Mouse (Mus musculus) mouse embryonic stem cell (cell line): Measurements from ENCODE around the gene Tnrc6c.

ENCODE experiments used
- in situ Hi-C, 2 experiments: fragments of 300-500 bp; cut with MboI; formaldehyde crosslinking; loops; 1 replicate in 1 of 2; 3 replicates in 1 of 2; pipeline ENCODE4 v1.14.3; 2019 to 2020; ENCODE audit warnings: low sequenced_read_pairs in 2 of 2, low pct_unique_long_range_greater_than_20kb in 1 of 2, mixed read lengths in 1 of 2; ENCODE audit not compliant: unreplicated experiment in 1 of 2

The Tnrc6c gene

DNA sequence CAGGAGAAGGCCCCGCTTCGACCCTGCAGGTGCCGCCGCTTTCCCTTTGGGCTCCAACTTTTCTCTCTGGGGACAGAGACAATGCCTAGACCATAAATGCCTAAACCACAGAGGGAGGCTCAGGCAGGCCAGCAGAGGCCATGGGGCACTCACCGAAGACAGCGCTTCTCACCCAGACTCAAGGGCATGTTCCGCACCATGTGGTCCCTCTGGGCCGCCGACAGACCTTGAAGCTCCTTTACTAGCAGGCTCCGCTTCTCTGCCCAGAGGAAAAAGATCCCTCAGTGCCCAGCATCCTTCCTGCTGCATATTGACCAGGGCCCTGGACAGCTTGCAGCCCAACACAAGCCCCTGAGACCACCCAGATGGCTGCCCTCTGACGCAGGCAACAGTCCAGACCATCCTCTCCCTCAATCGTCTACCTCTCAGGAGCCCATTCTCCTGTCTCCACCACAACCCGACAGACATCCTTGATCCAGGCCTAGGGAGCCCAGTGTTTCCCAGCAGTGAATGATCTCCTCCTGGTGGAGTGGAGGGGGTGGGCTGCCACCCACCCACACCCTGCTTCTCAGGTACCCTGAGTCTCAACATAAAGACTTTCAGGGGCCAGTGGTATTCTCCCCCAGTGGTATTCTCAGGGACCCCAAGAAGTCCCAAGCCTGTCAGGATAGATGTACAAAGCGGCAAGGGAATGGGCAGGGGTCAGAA is 122.2 kb downstream of the Tnrc6c start:
- in situ Hi-C loops = loop anchor here in 1 of 2 experiments (25.0 kb wide), 1 partner anchor 389 kb away; no protein-coding TSS in a partner anchor

- in situ Hi-C loops = loop anchor here in 1 of 2 experiments (25.0 kb wide), 1 partner anchor 390 kb away; no protein-coding TSS in a partner anchor
Measured at GRCm38 (mm10) chr11:117777111-117777510, 123.0 kb downstream of the Tnrc6c start.

DNA sequence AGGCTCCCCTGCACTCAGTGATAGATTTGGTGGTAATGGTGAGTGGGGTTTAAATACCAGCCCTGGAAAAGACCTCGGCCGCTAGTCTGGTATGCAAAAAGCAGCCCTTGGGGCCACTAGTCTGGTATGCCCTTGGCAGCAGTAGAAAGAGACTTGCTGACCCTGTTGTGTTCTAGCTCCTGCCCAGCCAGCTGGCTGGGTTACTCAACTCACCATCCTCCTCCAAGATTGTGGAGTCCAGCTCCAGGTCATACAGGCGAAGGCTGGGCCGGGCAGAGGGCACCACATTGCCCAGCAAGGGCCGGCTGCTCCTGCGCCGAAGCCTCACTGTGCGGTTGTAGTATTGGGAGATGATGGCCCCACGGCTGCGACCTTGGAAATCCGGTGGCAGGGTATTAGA is 123.9 kb downstream of the Tnrc6c start:
- in situ Hi-C loops = loop anchor here in 1 of 2 experiments (25.0 kb wide), 1 partner anchor 391 kb away; no protein-coding TSS in a partner anchor

DNA sequence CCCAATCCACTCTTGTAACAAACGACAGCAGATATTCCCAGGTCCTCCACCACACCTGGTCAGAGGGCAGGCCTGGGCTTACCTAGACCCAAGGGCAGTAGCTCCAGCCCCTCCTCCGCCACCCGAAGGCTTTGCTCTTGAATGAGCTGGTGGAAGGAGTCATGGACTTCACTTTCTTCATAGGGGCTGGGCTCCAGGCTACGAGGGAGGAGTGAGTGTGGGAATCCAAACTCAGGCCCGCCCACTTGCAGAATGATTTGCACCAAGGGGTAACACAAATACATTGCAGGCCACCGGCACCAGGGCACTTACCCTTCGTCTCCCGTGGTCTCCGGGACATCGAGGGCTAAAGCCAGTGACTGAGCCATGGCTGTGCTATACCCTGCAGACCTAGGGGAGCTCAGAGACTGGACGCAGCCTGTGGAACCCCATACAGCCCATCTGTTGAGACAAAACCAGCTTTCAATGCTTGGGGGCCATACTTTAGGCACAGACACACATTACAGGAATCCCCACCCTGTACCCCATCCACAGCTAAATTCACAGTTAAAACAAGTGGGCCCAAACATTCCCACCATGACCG is 124.9 kb downstream of the Tnrc6c start:
- in situ Hi-C loops = loop anchor here in 1 of 2 experiments (25.0 kb wide), 1 partner anchor 392 kb away; no protein-coding TSS in a partner anchor

DNA sequence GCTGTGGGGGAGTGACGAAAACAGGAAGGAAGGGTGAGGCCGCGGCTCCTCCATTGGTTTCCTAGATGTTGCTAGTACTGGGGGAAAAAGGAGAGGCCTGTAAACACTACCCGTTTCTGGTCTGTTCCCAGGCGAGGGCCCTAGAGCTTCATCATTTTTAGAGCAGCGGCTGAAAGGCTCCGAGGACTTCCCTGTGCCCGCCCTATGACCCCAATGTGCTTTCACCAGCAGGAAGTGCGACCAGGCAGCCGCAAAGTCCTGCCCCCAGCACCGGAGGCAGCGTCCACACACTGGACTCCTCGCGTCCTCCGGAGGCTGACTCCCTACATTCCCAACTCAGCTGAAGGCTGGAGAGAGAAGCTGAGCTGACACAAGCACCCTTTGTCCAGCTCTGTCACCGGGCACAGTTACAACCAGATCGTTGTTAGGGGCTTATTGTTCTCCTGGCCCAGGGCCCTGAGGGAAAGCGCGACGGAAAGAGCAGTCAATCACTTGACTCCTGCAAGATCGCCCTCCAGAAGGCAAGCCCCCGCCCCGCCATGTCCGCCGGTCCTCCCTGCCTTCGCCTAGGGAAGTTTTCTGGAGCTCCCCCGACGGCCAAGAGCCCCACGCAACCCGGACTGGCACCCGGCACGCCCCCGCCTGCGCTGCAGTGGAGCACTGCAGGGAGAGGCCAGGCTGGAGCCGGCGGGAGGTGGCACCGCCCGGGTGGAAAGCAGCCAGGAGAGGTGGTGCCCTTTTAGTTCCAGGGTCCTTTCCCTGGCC is 125.5 kb downstream of the Tnrc6c start:
- in situ Hi-C loops = loop anchor here in 1 of 2 experiments (25.0 kb wide), 1 partner anchor 392 kb away; no protein-coding TSS in a partner anchor

DNA sequence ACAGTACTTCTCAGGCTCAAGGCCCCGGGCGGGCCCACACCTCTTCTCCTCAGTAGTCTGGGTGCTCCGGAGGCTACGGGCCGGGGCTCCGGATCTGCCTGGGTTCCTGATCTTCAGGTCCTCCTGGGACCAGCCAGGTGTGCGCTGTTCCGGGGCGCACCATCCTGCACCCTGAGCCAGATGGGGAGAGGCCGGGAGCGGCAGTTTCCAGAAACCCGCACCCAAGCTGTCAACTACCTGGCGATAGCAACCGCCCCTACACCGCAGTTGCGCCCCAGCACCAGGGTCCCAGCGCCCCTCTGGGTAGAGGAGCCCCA is 126.1 kb downstream of the Tnrc6c start:
- in situ Hi-C loops = loop anchor here in 1 of 2 experiments (25.0 kb wide), 1 partner anchor 393 kb away; no protein-coding TSS in a partner anchor

GRCm38 (mm10) chr11:117780582-117781111 is 126.6 kb downstream of the Tnrc6c start:
- in situ Hi-C loops = loop anchor here in 1 of 2 experiments (25.0 kb wide), 1 partner anchor 393 kb away; no protein-coding TSS in a partner anchor

GRCm38 (mm10) chr11:117781199-117781821 is 127.2 kb downstream of the Tnrc6c start:
- in situ Hi-C loops = loop anchor here in 1 of 2 experiments (25.0 kb wide), 1 partner anchor 394 kb away; no protein-coding TSS in a partner anchor

- in situ Hi-C loops = loop anchor here in 1 of 2 experiments (25.0 kb wide), 1 partner anchor 395 kb away; no protein-coding TSS in a partner anchor
Measured at GRCm38 (mm10) chr11:117781993-117782704, 128.1 kb downstream of the Tnrc6c start, which contains the start of the genes Tmc8 and Tmc6. Gene Tmc8, plus strand, starts transcription at chr11:117782076. Gene Tmc6, minus strand, starts transcription at chr11:117782198.

DNA sequence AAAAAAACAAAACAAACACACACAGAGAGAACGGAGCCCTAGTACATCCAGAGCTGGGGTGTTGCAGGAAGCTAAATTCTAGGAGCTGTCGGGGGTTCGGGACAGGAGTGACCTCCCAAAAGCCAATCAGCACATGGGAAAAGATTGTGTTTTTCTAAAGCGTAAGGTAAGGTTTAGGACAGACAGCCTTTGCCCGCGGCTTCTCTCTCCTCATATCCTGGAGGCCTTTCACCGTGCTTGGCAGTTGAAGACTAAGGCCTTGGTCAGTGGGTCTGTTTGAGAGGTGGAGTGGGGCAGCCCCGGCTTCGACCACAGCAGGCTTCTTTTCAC is 128.6 kb downstream of the Tnrc6c start:
- in situ Hi-C loops = loop anchor here in 1 of 2 experiments (25.0 kb wide), 1 partner anchor 395 kb away; no protein-coding TSS in a partner anchor

DNA sequence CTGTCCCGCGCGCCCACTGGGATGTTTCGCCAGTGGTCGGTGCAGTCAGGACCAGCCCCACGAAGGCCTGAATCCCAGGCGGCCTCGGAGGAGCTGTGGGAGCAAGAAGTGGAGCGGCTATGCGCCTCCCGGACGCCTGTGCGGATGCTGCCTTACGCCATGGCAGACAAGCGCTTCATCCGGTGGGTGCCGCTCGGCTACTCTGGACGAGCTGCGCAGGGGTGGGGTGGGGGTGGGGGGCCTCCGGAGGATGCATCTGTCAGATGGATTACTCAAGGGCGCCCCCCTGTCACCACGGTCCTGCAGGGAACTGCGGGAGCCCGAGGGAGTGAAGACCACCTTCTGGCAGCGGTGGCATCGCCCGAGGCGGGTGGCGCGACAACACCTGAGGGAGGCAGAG is 129.0 kb downstream of the Tnrc6c start:
- in situ Hi-C loops = loop anchor here in 1 of 2 experiments (25.0 kb wide), 1 partner anchor 396 kb away; no protein-coding TSS in a partner anchor

DNA sequence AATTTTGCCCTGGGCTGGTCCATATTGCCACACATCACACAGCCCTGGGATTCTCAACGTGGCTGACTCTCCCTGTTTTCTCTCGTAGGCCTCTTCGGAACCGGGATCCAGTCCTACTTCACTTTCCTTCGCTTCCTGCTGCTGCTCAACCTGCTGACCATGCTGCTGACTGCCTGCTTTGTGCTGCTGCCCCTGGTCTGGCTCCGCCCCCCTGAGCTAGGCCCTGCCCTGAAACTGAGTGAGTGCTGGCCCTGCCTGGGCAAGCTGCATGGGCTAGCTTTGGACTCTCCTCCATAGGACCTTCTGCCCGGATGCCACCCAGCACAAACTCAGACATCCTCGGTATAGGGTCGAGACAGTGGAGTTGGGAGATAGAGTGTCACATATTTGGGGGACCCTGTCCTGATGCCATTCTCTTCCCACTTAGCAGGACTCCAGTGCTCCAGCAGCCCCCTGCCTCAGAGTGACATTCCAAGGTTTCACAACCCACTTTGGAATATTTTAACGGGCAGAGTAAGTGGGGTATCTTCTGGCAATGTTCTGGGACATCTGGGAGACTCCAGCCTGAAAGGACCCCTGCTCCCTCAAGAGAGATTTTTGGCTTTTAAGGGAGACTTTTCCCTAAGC is 129.7 kb downstream of the Tnrc6c start:
- in situ Hi-C loops = loop anchor here in 1 of 2 experiments (25.0 kb wide), 1 partner anchor 396 kb away; no protein-coding TSS in a partner anchor

GRCm38 (mm10) chr11:117786294-117786693 is 132.2 kb downstream of the Tnrc6c start:
- in situ Hi-C loops = loop anchor here in 1 of 2 experiments (25.0 kb wide), 1 partner anchor 399 kb away; no protein-coding TSS in a partner anchor

- in situ Hi-C loops = loop anchor here in 1 of 2 experiments (25.0 kb wide), 1 partner anchor 401 kb away; no protein-coding TSS in a partner anchor
Measured at GRCm38 (mm10) chr11:117788481-117788880, 134.4 kb downstream of the Tnrc6c start.

DNA sequence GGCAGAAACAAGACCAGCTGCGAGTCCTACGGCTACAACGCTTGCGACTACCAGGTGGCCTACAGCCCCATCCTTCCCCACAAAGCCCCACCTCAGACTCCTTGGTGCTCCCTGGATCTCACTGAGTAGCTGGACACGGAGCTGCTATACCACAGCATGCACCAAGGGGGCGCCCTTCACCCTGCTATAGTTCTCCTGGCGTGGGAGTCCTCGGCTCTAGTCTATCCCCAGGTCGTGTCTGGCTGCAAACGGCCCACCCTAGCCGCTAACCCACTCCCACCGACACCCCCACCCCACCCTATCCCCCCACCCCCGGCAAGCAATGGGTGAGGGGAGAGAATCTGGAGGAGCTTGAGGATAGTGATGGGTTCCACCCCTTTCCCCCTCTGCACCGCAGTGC is 136.2 kb downstream of the Tnrc6c start:
- in situ Hi-C loops = loop anchor here in 1 of 2 experiments (25.0 kb wide), 1 partner anchor 403 kb away; no protein-coding TSS in a partner anchor

DNA sequence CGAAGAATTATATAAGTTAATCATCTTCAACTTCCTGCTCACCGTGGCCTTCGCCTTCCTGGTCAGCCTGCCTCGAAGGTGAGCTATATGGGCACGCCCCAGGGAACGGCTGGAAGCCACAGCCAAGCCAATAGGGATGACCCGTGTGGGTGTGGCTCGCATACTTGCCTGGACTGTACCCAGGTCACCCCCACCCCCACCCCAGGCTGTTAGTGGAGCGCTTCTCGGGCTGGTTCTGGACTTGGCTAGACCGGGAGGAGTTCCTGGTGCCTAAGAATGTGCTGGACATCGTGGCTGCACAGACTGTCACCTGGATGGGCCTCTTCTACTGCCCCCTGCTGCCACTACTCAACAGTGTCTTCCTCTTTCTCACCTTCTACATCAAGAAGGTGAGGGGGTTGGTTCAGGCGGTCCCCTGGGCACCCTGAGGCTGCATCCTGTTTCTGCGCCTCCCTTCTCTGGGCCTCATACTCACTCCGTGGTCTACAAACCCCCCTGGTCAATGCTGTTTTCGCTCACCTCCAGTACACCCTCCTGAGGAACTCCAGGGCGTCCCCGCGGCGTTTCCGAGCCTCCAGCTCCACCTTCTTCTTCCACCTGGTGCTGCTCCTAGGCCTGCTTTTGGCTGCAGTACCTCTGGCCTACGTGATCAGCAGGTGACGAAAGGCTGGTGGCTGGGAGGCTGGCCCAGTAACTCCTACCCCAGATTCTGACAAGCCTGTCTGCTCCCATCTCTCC is 136.8 kb downstream of the Tnrc6c start:
- in situ Hi-C loops = loop anchor here in 1 of 2 experiments (25.0 kb wide), 1 partner anchor 404 kb away; no protein-coding TSS in a partner anchor
